30 mouse cellular contexts compared by ENCODE assay signal in genomic region chr11:44251821-44252220, GRCm38 (mm10).
DNase-seq lines count a peak whose midpoint lies in the region; ATAC-seq and TF ChIP-seq lines count a peak whose summit lies in the region.
"Had no signal": no experiment of that assay in that cellular context is flagged by ENCODE, and none has a peak within 500 bp of the region (broad histone marks: within the 10 kb centered on the region; RNA-seq: fewer than 3 reads in every experiment).

No protein-coding gene starts in this region.

- H3K4me1 ChIP-seq in neural tube, embryonic 13.5 days (replicated peaks), result peaks cover 8% of the 10 kb centered on the region
- peaks cover 5% of the 10 kb centered on the region for H3K4me1 ChIP-seq in neural tube, embryonic 15.5 days
- H3K4me1 ChIP-seq: embryonic facial prominence, embryonic 10.5 days; forebrain, embryonic 13.5 days had no signal

- H3K36me3 ChIP-seq in neural tube, embryonic 13.5 days, result no peaks in the 10 kb centered on the region
- H3K36me3 ChIP-seq in neural tube, embryonic 15.5 days, result no peaks in the 10 kb centered on the region
- H3K36me3 ChIP-seq: embryonic facial prominence, embryonic 10.5 days; embryonic facial prominence, embryonic 13.5 days; G1E; hindbrain, embryonic 10.5 days; hindbrain, embryonic 13.5 days had no signal

- no peak for TF ChIP-seq CTCF in left cerebral cortex, adult 2 months (IDR thresholded peaks at IDR 0.05)

- H3K27me3 ChIP-seq in neural tube, embryonic 13.5 days, result no peaks in the 10 kb centered on the region
- no peaks in the 10 kb centered on the region for H3K27me3 ChIP-seq in neural tube, embryonic 15.5 days (replicated peaks)
- H3K27me3 ChIP-seq: CH12.LX; embryonic facial prominence, embryonic 13.5 days; forebrain, embryonic 13.5 days; hindbrain, embryonic 13.5 days; Patski had no signal

- WGBS in neural tube, embryonic 13.5 days, result 81% methylated on average over 5 of the region's 5 CpGs
- 73% methylated on average over 5 of the region's 5 CpGs for WGBS in neural tube, embryonic 15.5 days

- no peak overlapping the region for H3K4me3 ChIP-seq in left cerebral cortex, adult 2 months
- H3K4me3 ChIP-seq in neural tube, embryonic 13.5 days, result no peak overlapping the region
- no peak overlapping the region for H3K4me3 ChIP-seq in neural tube, embryonic 15.5 days (replicated peaks)
- H3K4me3 ChIP-seq: embryonic facial prominence, embryonic 10.5 days; embryonic facial prominence, embryonic 13.5 days; erythroblast, embryonic 14.5 days; forebrain, embryonic 13.5 days; hindbrain, embryonic 10.5 days; hindbrain, embryonic 13.5 days had no signal

- H3K9ac ChIP-seq in neural tube, embryonic 13.5 days, result no peak overlapping the region
- no peak overlapping the region for H3K9ac ChIP-seq in neural tube, embryonic 15.5 days (replicated peaks)
- H3K9ac ChIP-seq: embryonic facial prominence, embryonic 13.5 days; forebrain, embryonic 13.5 days; hindbrain, embryonic 13.5 days had no signal

- no peak for DNase-seq in frontal cortex, postnatal 14 days (ENCODE audit: low spot score in 2 of 2)
- DNase-seq in left cerebral cortex, adult 2 months (ENCODE audit: extremely low spot score in 1 of 2, low spot score in 2 of 2), result no peak
- no peak for DNase-seq in left cerebral cortex, adult 18-20 months (ENCODE audit: low spot score in 2 of 2)
- peak; percentile 55 for DNase-seq in brain, adult 2 months (ENCODE audit: low read depth, low spot score)
- DNase-seq: adrenal gland, postnatal 10 days; adrenal gland, postnatal 36 days; B cell, adult 2 months; cerebellum, adult 11 months; cerebellum, adult 2 months; cerebellum, adult 9-11 months; cerebellum, postnatal 36 days; embryo, embryonic 11 days; gastrocnemius, postnatal 10 days; gastrocnemius, postnatal 36 days; heart, postnatal 36 days had no signal

- peak overlapping the region; percentile 24; the same call in 1 of the 2 replicates for H3K27ac ChIP-seq in left cerebral cortex, adult 2 months
- H3K27ac ChIP-seq in neural tube, embryonic 13.5 days (replicated peaks), result no peak overlapping the region
- H3K27ac ChIP-seq in neural tube, embryonic 15.5 days (replicated peaks), result no peak overlapping the region
- H3K27ac ChIP-seq: embryonic facial prominence, embryonic 10.5 days; embryonic facial prominence, embryonic 13.5 days; forebrain, embryonic 13.5 days; hindbrain, embryonic 10.5 days; hindbrain, embryonic 13.5 days had no signal

- peak; percentile 50; the same call in 1 of the 2 replicates for ATAC-seq in frontal cortex, adult (ENCODE audit: low TSS enrichment)
- ATAC-seq in neural tube, embryonic 13.5 days (ENCODE audit: low read depth), result peak; percentile 61; the same call in 1 of the 2 replicates
- ATAC-seq in neural tube, embryonic 15.5 days (ENCODE audit: low FRiP score), result no peak
- ATAC-seq: forebrain, embryonic 13.5 days; forebrain, embryonic 16.5 days; hindbrain, embryonic 16.5 days; Patski had no signal

- H3K4me2 ChIP-seq in neural tube, embryonic 13.5 days, result no peak overlapping the region
- no peak overlapping the region for H3K4me2 ChIP-seq in neural tube, embryonic 15.5 days
- H3K4me2 ChIP-seq: embryonic facial prominence, embryonic 13.5 days; forebrain, embryonic 13.5 days; heart, embryonic 11.5 days; hindbrain, embryonic 13.5 days had no signal

- no peaks in the 10 kb centered on the region for H3K9me3 ChIP-seq in neural tube, embryonic 13.5 days
- no peaks in the 10 kb centered on the region for H3K9me3 ChIP-seq in neural tube, embryonic 15.5 days (replicated peaks)
- H3K9me3 ChIP-seq: embryonic facial prominence, embryonic 10.5 days; embryonic facial prominence, embryonic 13.5 days; forebrain, embryonic 13.5 days; G1E; hindbrain, embryonic 10.5 days; hindbrain, embryonic 13.5 days had no signal

- intact Hi-C loops in left cerebral cortex, adult 2 months (cut with DNase I), result no loop called here
